Mouse (Mus musculus) CH12.LX (cell line): Measurements from ENCODE around the gene Tcf7l1. TPM values are rescaled to one million over a fixed set of nuclear protein-coding genes. Genes with fewer than 3 reads are reported as not detected.

Experiments
- DNase-seq: peaks from one replicate; pipeline ENCODE4 v3.0.0-alpha.2; 2013; ENCODE audit errors: extremely low read depth
- H3K27ac ChIP-seq: 2 replicates; pipeline ENCODE4 v1.5.1; 2012; ENCODE audit warnings: low read depth, mild to moderate bottlenecking, control low read depth, moderate library complexity; ENCODE audit not compliant: insufficient read depth
- H3K27me3 ChIP-seq: replicated peaks from 2 replicates; pipeline ENCODE3; 2012; ENCODE audit warnings: inconsistent platforms
- H3K36me3 ChIP-seq, 2 experiments: replicated peaks in 1 of 2; 2 replicates each; pipeline versions ENCODE3 to v1.6.1; 2012; ENCODE audit warnings: inconsistent platforms in 1 of 2, low read length in 1 of 2, mild to moderate bottlenecking in 1 of 2, mixed read lengths in 1 of 2, moderate library complexity in 1 of 2; ENCODE audit not compliant: control insufficient read depth in 1 of 2, insufficient read depth in 1 of 2
- H3K4me1 ChIP-seq, 2 experiments: 2 replicates each; pipeline ENCODE4 v1.6.1; 2012; ENCODE audit warnings: inconsistent platforms in 1 of 2, moderate library complexity in 1 of 2; ENCODE audit not compliant: insufficient read depth in 2 of 2, control insufficient read depth in 1 of 2
- H3K4me2 ChIP-seq: 2 replicates; pipeline ENCODE4 v1.6.1; 2012; ENCODE audit warnings: low read depth, mild to moderate bottlenecking, control low read depth; ENCODE audit not compliant: poor library complexity, insufficient read depth, severe bottlenecking
- H3K4me3 ChIP-seq, 3 experiments: fragments of 150-350 bp in 1 of 3; sonication (generic) in 1 of 3; replicated peaks in 1 of 3; 2 replicates each; pipeline versions ENCODE3 to v1.5.1; 2011 to 2012; ENCODE audit warnings: low read depth in 2 of 3, low read length in 2 of 3, mild to moderate bottlenecking in 2 of 3, moderate library complexity in 2 of 3, control low read depth in 1 of 3, improper control_type of control experiment in 1 of 3, inconsistent platforms in 1 of 3, mixed read lengths in 1 of 3; ENCODE audit not compliant: poor library complexity in 1 of 3
- H3K79me2 ChIP-seq: replicated peaks from 2 replicates; pipeline ENCODE4 v1.6.1; 2012; ENCODE audit warnings: mild to moderate bottlenecking, moderate library complexity; ENCODE audit not compliant: control insufficient read depth, poor library complexity, insufficient read depth, severe bottlenecking; ENCODE audit errors: extremely low read depth
- H3K9ac ChIP-seq: 2 replicates; pipeline ENCODE4 v1.6.1; 2012; ENCODE audit warnings: low read depth, mild to moderate bottlenecking, control low read depth, moderate library complexity; ENCODE audit not compliant: insufficient read depth
- H3K9me3 ChIP-seq: replicated peaks from 2 replicates; pipeline ENCODE3; 2012; ENCODE audit warnings: low read length, inconsistent platforms, mixed read lengths
- CHD2 ChIP-seq: IDR thresholded peaks from 2 replicates; pipeline ENCODE4 v1.6.1; 2011; ENCODE audit warnings: low read length, improper control_type of control experiment
- HCFC1 ChIP-seq: IDR thresholded peaks from 2 replicates; pipeline ENCODE4 v1.6.1; 2012; ENCODE audit warnings: low read depth, mild to moderate bottlenecking, inconsistent platforms, low read length, improper control_type of control experiment
- IRF4 ChIP-seq: IDR thresholded peaks from 2 replicates; pipeline ENCODE4 v1.6.1; 2014; ENCODE audit warnings: low read depth, mild to moderate bottlenecking, inconsistent platforms, low read length, improper control_type of control experiment
- JUND ChIP-seq: conservative IDR thresholded peaks from 2 replicates; pipeline ENCODE4 v1.6.1; 2011; ENCODE audit warnings: low read depth, low read length, improper control_type of control experiment
- MAFK ChIP-seq: IDR thresholded peaks from 2 replicates; pipeline ENCODE4 v1.6.1; 2011; ENCODE audit warnings: low read length, improper control_type of control experiment; ENCODE audit not compliant: insufficient replicate concordance
- MAX ChIP-seq: IDR thresholded peaks from 2 replicates; pipeline ENCODE4 v1.6.1; 2011; ENCODE audit warnings: low read length, improper control_type of control experiment
- MAZ ChIP-seq: IDR thresholded peaks from 2 replicates; pipeline ENCODE4 v1.6.1; 2012; ENCODE audit warnings: low read depth, mild to moderate bottlenecking, inconsistent platforms, low read length, improper control_type of control experiment, moderate library complexity
- MEF2A ChIP-seq: IDR thresholded peaks from 2 replicates; pipeline ENCODE4 v1.6.1; 2014; ENCODE audit warnings: low read depth, mild to moderate bottlenecking, inconsistent platforms, low read length, improper control_type of control experiment, borderline replicate concordance
- MXI1 ChIP-seq: IDR thresholded peaks from 2 replicates; pipeline ENCODE4 v1.6.1; 2011; ENCODE audit warnings: mild to moderate bottlenecking, low read depth, low read length, improper control_type of control experiment
- NELFE ChIP-seq: IDR thresholded peaks from 2 replicates; pipeline ENCODE4 v1.6.1; 2011; ENCODE audit warnings: low read depth, low read length, improper control_type of control experiment
- NRF1 ChIP-seq: IDR thresholded peaks from 2 replicates; pipeline ENCODE4 v1.6.1; 2014; ENCODE audit warnings: low read depth, mild to moderate bottlenecking, inconsistent platforms, low read length, improper control_type of control experiment, moderate library complexity
- POLR2AphosphoS2 ChIP-seq: IDR thresholded peaks from 2 replicates; pipeline ENCODE4 v1.6.1; 2011; ENCODE audit warnings: low read depth, low read length, improper control_type of control experiment
- RCOR1 ChIP-seq: conservative IDR thresholded peaks from 2 replicates; pipeline ENCODE4 v1.6.1; 2012; ENCODE audit warnings: low read depth, mild to moderate bottlenecking, inconsistent platforms, low read length, improper control_type of control experiment
- SIN3A ChIP-seq: IDR thresholded peaks from 2 replicates; pipeline ENCODE4 v1.6.1; 2012; ENCODE audit warnings: low read length, improper control_type of control experiment, inconsistent platforms
- TBP ChIP-seq: conservative IDR thresholded peaks from 2 replicates; pipeline ENCODE4 v1.6.1; 2011; ENCODE audit warnings: low read depth, low read length, improper control_type of control experiment
- UBTF ChIP-seq: IDR thresholded peaks from 2 replicates; pipeline ENCODE4 v1.6.1; 2012; ENCODE audit warnings: low read depth, mild to moderate bottlenecking, inconsistent platforms, low read length, improper control_type of control experiment, moderate library complexity
- USF2 ChIP-seq: conservative IDR thresholded peaks from 2 replicates; pipeline ENCODE4 v1.6.1; 2011; ENCODE audit warnings: low read depth, low read length, improper control_type of control experiment
- ZC3H11A ChIP-seq: IDR thresholded peaks from 2 replicates; pipeline ENCODE4 v1.6.1; 2012; ENCODE audit warnings: low read depth, mild to moderate bottlenecking, inconsistent platforms, low read length, improper control_type of control experiment
- ZKSCAN1 ChIP-seq: IDR thresholded peaks from 2 replicates; pipeline ENCODE4 v1.6.1; 2012; ENCODE audit warnings: low read depth, inconsistent platforms, low read length, improper control_type of control experiment, borderline replicate concordance
- dilution Hi-C: fragments of 300-500 bp; cut with MboI; formaldehyde crosslinking; loops from 2 replicates; pipeline ENCODE4 v1.14.3; 2020; ENCODE audit warnings: low sequenced_read_pairs; ENCODE audit not compliant: extremely low pct_unique_long_range_greater_than_20kb, extremely low pct_ligation_motif_present
- in situ Hi-C: fragments of 300-500 bp; cut with MboI; formaldehyde crosslinking; loops from 3 replicates; pipeline ENCODE4 v1.14.3; 2019; ENCODE audit warnings: low sequenced_read_pairs, low pct_ligation_motif_present, low pct_unique_long_range_greater_than_20kb, mixed read lengths
- polyA plus RNA-seq: library from polyadenylated mRNA; unstranded; fragments of >175 nt; gene quantifications from 2 replicates; pipeline ENCODE4 v1.2.1, GENCODE M21; 2012; ENCODE audit warnings: low read depth; ENCODE audit not compliant: insufficient read length
- total RNA-seq, 2 experiments: library from RNA; depleted of rRNA; stranded (reverse); fragments of 300-350 nt in 1 of 2; fragments of >200 nt in 1 of 2; gene quantifications; 2 replicates each; pipeline ENCODE4 v1.2.3; 2012 to 2014

Tcf7l1 gene
- total and polyA plus RNA-seq, 3 experiments = 0.13 to 9.9 (median 0.47) TPM

DNA sequence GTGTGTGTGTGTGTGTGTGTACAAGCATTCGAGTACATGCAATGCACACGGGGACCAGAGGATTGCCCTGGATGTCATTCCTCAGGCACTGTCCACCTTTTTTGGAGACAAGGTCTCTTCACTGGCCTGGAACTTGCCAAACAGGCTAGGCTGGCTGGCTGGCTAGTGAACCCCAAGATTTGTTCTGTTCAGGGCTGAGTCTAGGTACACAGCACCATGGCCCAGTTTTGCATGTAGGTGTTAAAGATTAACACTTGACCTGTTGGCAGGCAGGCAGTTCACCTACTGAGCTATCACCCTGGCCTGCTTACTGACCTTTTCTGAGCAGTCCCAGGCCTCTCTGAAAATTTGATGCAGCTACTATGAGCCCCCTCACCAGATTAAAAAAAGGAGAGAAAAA, 158.7 kb downstream of the Tcf7l1 start:
- no peaks in the 10 kb centered on the region for H3K79me2 ChIP-seq
- H3K9ac ChIP-seq = no peak overlapping the region
- H3K4me1 ChIP-seq = peaks cover 9 to 39% of the 10 kb centered on the region in 2 experiments
- no peaks in the 10 kb centered on the region for H3K9me3 ChIP-seq
- no peak for TF ChIP-seq USF2
- TF ChIP-seq JUND = no peak
- TF ChIP-seq MXI1 = no peak
- no peak for TF ChIP-seq SIN3A
- no peak for TF ChIP-seq NELFE
- no peak for TF ChIP-seq IRF4
- no peak for TF ChIP-seq MAFK
- no peak for TF ChIP-seq RCOR1
- TF ChIP-seq POLR2AphosphoS2 = no peak
- no peak for TF ChIP-seq HCFC1
- TF ChIP-seq TBP = no peak
- TF ChIP-seq ZKSCAN1 = no peak
- no peak for TF ChIP-seq NRF1
- no peak for TF ChIP-seq UBTF
- in situ Hi-C loops (no loop called here), dilution Hi-C loops (no loop called here)
- H3K4me3 ChIP-seq = peak overlapping the region in 1 of 3 experiments; percentile 54
- no peak overlapping the region for H3K4me2 ChIP-seq
- no peak overlapping the region for H3K27ac ChIP-seq
- H3K36me3 ChIP-seq = peaks cover 0 to 23% of the 10 kb centered on the region in 2 experiments
- H3K27me3 ChIP-seq = no peaks in the 10 kb centered on the region
- no peak for DNase-seq

- H3K4me2 ChIP-seq = no peak overlapping the region
- in situ Hi-C loops = no loop called here
- dilution Hi-C loops = no loop called here
- no peaks in the 10 kb centered on the region for H3K9me3 ChIP-seq
- no peak overlapping the region for H3K9ac ChIP-seq
- DNase-seq = no peak
- no peaks in the 10 kb centered on the region for H3K27me3 ChIP-seq
- no peak for TF ChIP-seq MAX
- TF ChIP-seq MXI1 = no peak
- TF ChIP-seq MEF2A = no peak
- no peak for TF ChIP-seq MAZ
- no peak for TF ChIP-seq CHD2
- no peak for TF ChIP-seq HCFC1
- no peak for TF ChIP-seq MAFK
- TF ChIP-seq ZC3H11A = no peak
- no peak overlapping the region for H3K27ac ChIP-seq
- peaks cover 9 to 39% of the 10 kb centered on the region in 2 experiments for H3K4me1 ChIP-seq
- H3K4me3 ChIP-seq = no peak overlapping the region
- peaks cover 0 to 23% of the 10 kb centered on the region in 2 experiments for H3K36me3 ChIP-seq
- H3K79me2 ChIP-seq = no peaks in the 10 kb centered on the region
Measured at GRCm38 (mm10) chr6:72627276-72627675, 161.8 kb downstream of the Tcf7l1 start.
